ENCODE assay signal across 8 mouse cellular contexts in genomic region chr4:129024775-129025174, GRCm38 (mm10). TPM values are rescaled to one million over a fixed set of nuclear protein-coding genes. Genes with fewer than 3 reads are reported as not detected.
A peak's percentile ranks its signal among the peaks of the same experiment; 100 is the strongest.
DNase-seq lines count a peak whose midpoint lies in the region; ATAC-seq lines count a peak whose summit lies in the region.

No protein-coding gene starts in this region.

- peaks cover 33% of the 10 kb centered on the region for H3K4me1 ChIP-seq in lung, embryonic 15.5 days
- peaks cover 11% of the 10 kb centered on the region; the same call in 1 of the 2 replicates for H3K4me1 ChIP-seq in midbrain, embryonic 13.5 days (replicated peaks)

- H3K27me3 ChIP-seq in lung, embryonic 15.5 days = no peaks in the 10 kb centered on the region
- H3K27me3 ChIP-seq in midbrain, embryonic 13.5 days = no peaks in the 10 kb centered on the region

- DNase-seq in right cerebral cortex, postnatal 14 days = peak; percentile 29
- DNase-seq in right cerebral cortex, adult 2 months (ENCODE audit: low spot score in 2 of 2) = no peak
- DNase-seq in kidney, adult 18-20 months = peak; percentile 79
- DNase-seq in gastrocnemius, postnatal 14 days = no peak
- DNase-seq in embryo, embryonic 9.5 days (ENCODE audit: extremely low spot score) = no peak

- H3K4me3 ChIP-seq in lung, embryonic 15.5 days = no peak overlapping the region
- H3K4me3 ChIP-seq in midbrain, embryonic 13.5 days (replicated peaks) = no peak overlapping the region

- peak; percentile 83 for ATAC-seq in erythroid progenitor cell, adult 5-6 weeks (replicated peaks; ENCODE audit: low FRiP score, poor library complexity, severe bottlenecking)
- peak; percentile 76 for ATAC-seq in lung, embryonic 15.5 days (ENCODE audit: borderline replicate concordance, extremely low read depth, low FRiP score, low TSS enrichment)
- no peak for ATAC-seq in midbrain, embryonic 13.5 days

- intact Hi-C loops in gastrocnemius, postnatal 14 days (cut with DNase I; ENCODE audit: low total_unique reads) = no loop called here

- H3K9me3 ChIP-seq in lung, embryonic 15.5 days = no peaks in the 10 kb centered on the region
- no peaks in the 10 kb centered on the region for H3K9me3 ChIP-seq in midbrain, embryonic 13.5 days

- no peak overlapping the region for H3K9ac ChIP-seq in lung, embryonic 15.5 days
- no peak overlapping the region for H3K9ac ChIP-seq in midbrain, embryonic 13.5 days (replicated peaks)

- WGBS in lung, embryonic 15.5 days = 13% methylated on average over 6 of the region's 6 CpGs
- 70% methylated on average over 6 of the region's 6 CpGs for WGBS in midbrain, embryonic 13.5 days

- H3K36me3 ChIP-seq in lung, embryonic 15.5 days = no peaks in the 10 kb centered on the region
- H3K36me3 ChIP-seq in midbrain, embryonic 13.5 days = no peaks in the 10 kb centered on the region

- H3K4me2 ChIP-seq in lung, embryonic 15.5 days = no peak overlapping the region
- H3K4me2 ChIP-seq in midbrain, embryonic 13.5 days (replicated peaks) = no peak overlapping the region

- H3K27ac ChIP-seq in lung, embryonic 15.5 days = peak overlapping the region; percentile 87
- no peak overlapping the region for H3K27ac ChIP-seq in midbrain, embryonic 13.5 days

RNA-seq across cellular contexts. Expression of gene Ak2, which starts 33.0 kb away (rescaled TPM):
- 29.2 and 36.9 TPM in 2 replicates for total RNA-seq in erythroid progenitor cell, adult 5-6 weeks (2015; ENCODE audit: low replicate concordance)
- 25.0 and 34.1 TPM in 2 replicates for total RNA-seq in erythroid progenitor cell, adult 5-6 weeks (2017; ENCODE audit: low replicate concordance)
- polyA plus RNA-seq in lung, embryonic 15.5 days (2015; fragmentation: Nextera tagmentation; extraction: Ambion mirVana) = 182 and 187 TPM in 2 replicates
- total RNA-seq in gastrocnemius, postnatal 14 days (2021) = 10 to 100 TPM; 43.4 to 46.2 TPM
- 102 and 108 TPM in 2 replicates for polyA plus RNA-seq in midbrain, embryonic 13.5 days (2015; fragmentation: Nextera tagmentation; extraction: Ambion mirVana)

RNA-seq across cellular contexts. Expression of gene Rnf19b, which starts 33.3 kb away (rescaled TPM):
- 5.4 and 5.9 TPM in 2 replicates for total RNA-seq in erythroid progenitor cell, adult 5-6 weeks (2015; ENCODE audit: low replicate concordance)
- total RNA-seq in erythroid progenitor cell, adult 5-6 weeks (2017; ENCODE audit: low replicate concordance) = 15.3 and 22.7 TPM in 2 replicates
- polyA plus RNA-seq in lung, embryonic 15.5 days (2015; fragmentation: Nextera tagmentation; extraction: Ambion mirVana) = 7.3 and 7.6 TPM in 2 replicates
- 10 to 100 TPM; 13.6 to 15.5 TPM for total RNA-seq in gastrocnemius, postnatal 14 days (2021)
- 21.5 and 22.1 TPM in 2 replicates for polyA plus RNA-seq in midbrain, embryonic 13.5 days (2015; fragmentation: Nextera tagmentation; extraction: Ambion mirVana)

Comparison
In these comparisons a context has a peak if more than half of its experiments do, and no peak if none do; other contexts are left out.
1. DNase-seq: peak in right cerebral cortex, postnatal 14 days (single experiment) and kidney, adult 18-20 months (single experiment); none in right cerebral cortex, adult 2 months (0 of 2), gastrocnemius, postnatal 14 days (single experiment) and embryo, embryonic 9.5 days (single experiment).